Mouse (Mus musculus): Measurements from ENCODE around the gene Rnf17.

The Rnf17 gene

GRCm38 (mm10) chr14:56514775-56515174 lies 112.4 kb downstream of the Rnf17 start:
- DNase-seq, result no peak

DNA sequence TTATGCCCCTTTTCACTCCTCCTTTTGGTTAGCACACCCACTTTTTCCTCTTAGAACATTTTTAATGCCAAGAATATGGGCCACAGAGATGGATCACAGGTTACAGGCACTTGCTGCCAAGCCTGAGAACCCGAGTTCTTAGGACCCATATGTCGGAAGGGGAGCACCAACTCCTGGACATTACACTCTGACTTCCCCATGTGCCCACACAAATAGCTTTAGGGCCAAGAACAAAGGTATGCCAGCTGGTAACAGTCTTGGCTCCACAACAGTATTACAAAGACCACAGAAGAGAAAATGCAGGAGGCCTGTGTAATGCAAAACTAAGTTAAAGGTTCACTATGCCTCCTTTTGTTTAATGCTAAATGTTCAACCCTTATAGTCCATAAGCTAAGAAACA lies 128.4 kb downstream of the Rnf17 start:
- DNase-seq, result no peak

DNA sequence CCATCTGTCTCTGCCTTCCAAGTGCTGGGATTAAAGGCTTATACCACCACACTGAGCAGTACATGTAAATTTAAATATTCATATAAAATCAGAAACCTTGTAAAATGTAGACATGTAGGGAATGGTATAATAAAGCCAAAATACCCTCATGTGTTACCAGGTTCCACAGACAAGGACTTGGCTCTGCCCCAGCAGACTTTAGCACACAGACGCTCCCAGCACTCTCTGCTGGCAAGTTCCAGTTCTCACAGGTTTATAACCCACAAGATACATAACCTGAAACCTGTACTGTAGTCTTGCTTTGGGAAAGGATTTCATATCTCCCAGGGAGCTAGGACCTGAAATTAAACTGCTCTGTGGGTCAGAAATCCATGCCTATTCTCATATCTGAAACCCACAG lies 142.6 kb downstream of the Rnf17 start:
- no peak for DNase-seq

DNA sequence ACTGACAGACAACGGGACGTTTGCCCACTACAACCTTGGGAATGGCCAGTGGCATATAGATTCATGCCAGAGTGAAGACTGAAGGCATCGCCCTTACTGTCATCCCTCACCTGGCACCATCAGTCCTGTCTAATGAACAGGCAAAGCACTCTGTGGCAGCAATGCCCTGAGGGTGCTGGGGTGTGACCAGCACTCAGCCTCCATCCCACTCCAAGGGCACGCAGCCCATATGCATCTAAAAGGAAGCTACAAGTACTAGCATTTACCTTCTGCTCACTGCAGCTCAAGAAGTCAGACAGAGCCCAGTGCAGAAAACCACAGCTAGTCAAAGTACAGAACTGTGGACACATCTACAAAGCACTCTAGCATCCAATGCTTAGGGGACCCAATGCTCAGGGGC lies 143.1 kb downstream of the Rnf17 start:
- DNase-seq, result no peak

DNA sequence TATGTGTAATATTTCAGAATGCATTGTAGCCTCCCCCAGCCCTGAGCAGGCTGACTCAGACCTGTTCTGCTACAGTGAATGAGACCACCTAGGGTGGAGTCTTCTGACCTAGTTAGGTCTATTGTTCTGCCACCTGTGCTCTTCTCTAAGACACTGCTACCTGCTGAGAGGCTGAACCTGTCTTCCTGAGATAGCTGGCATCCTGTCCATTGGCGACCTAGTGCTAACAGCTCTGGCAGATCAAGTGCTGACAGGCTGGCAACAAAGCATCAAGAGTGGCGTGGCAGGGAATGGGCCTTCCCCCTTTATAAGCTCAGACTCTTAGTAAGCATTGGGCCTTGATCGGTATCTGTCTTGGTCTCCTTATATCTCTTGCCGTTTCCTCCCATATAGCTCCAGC lies 148.6 kb downstream of the Rnf17 start:
- no peak for DNase-seq

DNA sequence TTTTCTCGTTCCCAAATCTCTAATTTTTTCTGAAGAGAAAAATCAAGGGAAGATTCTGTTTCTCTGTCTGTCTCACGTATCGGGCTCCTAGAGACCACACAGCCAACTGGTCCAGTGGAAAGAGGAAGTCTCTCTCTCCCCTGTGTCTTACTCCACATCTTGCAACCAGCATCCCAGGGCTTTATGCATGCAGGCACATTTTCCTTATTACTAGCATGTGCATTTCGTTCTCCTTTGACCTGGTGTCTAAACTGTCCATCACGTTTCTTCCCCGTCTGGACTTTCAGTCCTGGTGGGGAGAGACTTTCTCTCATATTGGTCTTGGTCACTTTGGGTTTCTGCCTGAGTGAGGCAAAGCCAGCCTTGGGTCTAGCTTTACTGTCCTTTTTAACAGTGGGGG lies 150.5 kb downstream of the Rnf17 start:
- no peak for DNase-seq

GRCm38 (mm10) chr14:56553331-56553730 lies 150.9 kb downstream of the Rnf17 start:
- no peak for DNase-seq

- no peak for DNase-seq
These were observed 152.3 kb downstream of the Rnf17 start for GRCm38 (mm10) chr14:56554716-56555115.

GRCm38 (mm10) chr14:56559134-56559533 lies 156.8 kb downstream of the Rnf17 start:
- DNase-seq, result no peak

- DNase-seq, result peak; percentile 31
These were observed 165.1 kb downstream of the Rnf17 start for GRCm38 (mm10) chr14:56567476-56567875.

DNA sequence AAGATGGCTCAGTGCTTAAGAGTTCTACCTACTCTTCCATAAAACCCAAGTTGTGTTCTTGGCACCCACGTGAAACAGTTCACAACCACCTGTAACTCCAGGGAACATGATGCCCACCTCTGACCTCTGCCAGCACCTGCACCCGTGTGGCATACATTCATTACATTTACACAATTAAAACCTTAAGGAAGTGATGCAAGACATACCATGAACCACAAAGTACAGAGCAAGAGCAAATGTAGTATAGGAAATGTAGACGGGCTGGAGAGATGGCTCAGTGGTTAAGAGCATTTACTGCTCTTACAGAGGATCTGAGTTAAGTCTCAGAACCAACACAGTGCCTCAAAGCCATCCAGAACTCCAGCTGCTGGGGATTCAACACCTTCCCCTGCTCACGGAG lies 166.7 kb downstream of the Rnf17 start:
- no peak for DNase-seq

DNA sequence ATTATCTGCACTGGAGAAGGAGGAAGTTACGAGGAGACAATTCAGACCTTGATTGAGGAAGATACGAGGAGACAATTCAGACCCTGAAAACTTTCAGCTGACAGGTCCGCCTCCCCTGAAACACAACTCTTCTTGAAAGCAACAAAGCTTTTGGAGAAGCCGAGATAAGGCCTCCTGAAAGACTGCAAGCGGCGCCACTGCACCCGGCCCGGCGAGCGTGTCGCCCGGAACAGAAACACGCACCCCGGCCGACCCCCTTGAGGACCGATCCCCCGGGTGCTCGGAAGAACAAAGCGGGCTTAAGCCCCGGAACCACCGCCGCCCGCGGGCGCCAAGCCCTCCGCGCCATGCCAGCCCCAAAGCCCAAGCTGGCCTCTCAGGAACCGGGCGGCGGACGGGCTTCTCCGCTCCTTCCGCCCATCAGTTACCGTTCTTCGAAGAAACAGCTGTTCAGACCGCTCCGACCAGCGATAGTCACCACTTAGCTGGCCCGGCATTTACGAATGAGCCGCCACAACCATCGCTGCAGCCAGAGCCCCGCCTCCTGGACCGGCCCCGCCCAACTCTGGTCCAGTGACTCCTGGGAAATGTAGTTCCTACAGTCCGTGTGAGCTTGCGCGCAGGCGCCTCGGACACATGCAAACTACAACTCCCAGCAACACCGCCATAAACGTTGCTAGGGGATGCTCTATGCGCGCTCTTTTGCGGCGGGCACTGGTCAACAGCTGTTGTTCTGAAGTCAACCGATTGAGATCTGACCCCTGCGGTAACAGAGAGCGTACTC lies 169.1 kb downstream of the Rnf17 start:
- peak; percentile 95 for DNase-seq

GRCm38 (mm10) chr14:56572546-56572945 lies 170.2 kb downstream of the Rnf17 start:
- DNase-seq, result no peak

Measured in thymus, postnatal 25 days (tissue).